Mouse (Mus musculus) embryonic facial prominence, embryonic 10.5 days (tissue): ENCODE measurements around the gene Nt5dc2. TPM values are rescaled to one million over a fixed set of nuclear protein-coding genes. Genes with fewer than 3 reads are reported as not detected.

Source experiments
- DNase-seq: peaks from one replicate; pipeline ENCODE4 v3.0.0-alpha.2; 2017; ENCODE audit warnings: low spot score
- H3K27ac ChIP-seq: fragments of 300-500 bp; sonication (generic); replicated peaks from 2 replicates; pipeline ENCODE4 v1.5.1; 2016; ENCODE audit warnings: mild to moderate bottlenecking
- H3K27me3 ChIP-seq: fragments of 300-500 bp; sonication (generic); replicated peaks from 2 replicates; pipeline ENCODE4 v1.6.1; 2016; ENCODE audit warnings: low read depth, mild to moderate bottlenecking; ENCODE audit not compliant: poor library complexity, severe bottlenecking
- H3K36me3 ChIP-seq: fragments of 300-500 bp; sonication (generic); replicated peaks from 2 replicates; pipeline ENCODE4 v1.6.1; 2016; ENCODE audit warnings: mild to moderate bottlenecking, moderate library complexity
- H3K4me1 ChIP-seq: fragments of 300-500 bp; sonication (generic); 2 replicates; pipeline ENCODE4 v1.6.1; 2016
- H3K4me3 ChIP-seq: fragments of 300-500 bp; sonication (generic); 2 replicates; pipeline ENCODE4 v1.5.1; 2016; ENCODE audit warnings: mild to moderate bottlenecking, moderate library complexity
- H3K9me3 ChIP-seq: fragments of 300-500 bp; sonication (generic); 2 replicates; pipeline ENCODE4 v1.6.1; 2016; ENCODE audit warnings: mild to moderate bottlenecking
- WGBS: fragments of 180-500 bp; shearing (Covaris S2); methylation state at CpG from one replicate; pipeline ENCODE4 v1.1.7; 2016; 5-methylcytosine and 5-hydroxymethylcytosine counted together
- polyA plus RNA-seq: library from polyadenylated mRNA; unstranded; fragments of >200 nt; fragmentation: Nextera tagmentation; extraction: Ambion mirVana; gene quantifications from 2 replicates; pipeline ENCODE4 v1.2.1, GENCODE M21; 2016

The Nt5dc2 gene
- polyA plus RNA-seq, 1 experiment from 2014 or later: 589 TPM

DNA sequence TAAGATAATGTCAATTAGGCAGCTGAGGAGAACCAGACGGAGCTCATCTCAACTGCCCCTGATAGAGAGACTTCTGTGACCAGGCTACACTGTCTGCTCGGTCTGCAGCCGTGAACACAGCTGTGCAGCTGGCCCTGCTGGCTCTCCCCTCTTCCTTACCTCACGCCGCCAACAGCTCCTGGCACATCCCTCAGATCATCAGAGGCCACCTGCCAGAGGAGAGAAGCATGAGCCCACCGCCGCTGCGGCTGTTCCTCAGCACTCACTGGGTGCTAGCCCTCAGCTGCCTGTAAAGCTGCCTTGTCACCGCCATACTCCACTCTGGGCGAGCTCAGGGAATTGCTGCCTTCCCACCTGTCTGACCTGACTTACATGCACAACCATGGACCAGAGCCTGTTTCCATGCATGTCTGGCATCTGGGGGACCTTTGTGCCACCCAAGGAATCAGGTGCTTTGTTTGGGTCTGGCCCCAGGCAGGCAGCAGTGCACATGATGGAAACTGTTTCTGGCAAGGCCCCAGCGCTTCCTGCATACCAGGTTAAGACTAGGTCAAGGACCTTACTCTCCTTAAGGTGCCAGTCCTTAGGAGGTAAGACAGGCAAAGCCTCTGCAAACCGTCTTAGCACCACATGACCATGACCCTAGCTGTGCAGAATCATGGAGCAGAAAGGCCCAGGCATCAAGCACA, 49.0 kb downstream of the Nt5dc2 start:
- no peaks in the 10 kb centered on the region for H3K4me1 ChIP-seq
- H3K27me3 ChIP-seq: no peaks in the 10 kb centered on the region
- H3K27ac ChIP-seq: no peak overlapping the region
- H3K36me3 ChIP-seq: peaks cover 99% of the 10 kb centered on the region
- no peaks in the 10 kb centered on the region for H3K9me3 ChIP-seq
- no peak overlapping the region for H3K4me3 ChIP-seq
- 94% methylated on average over 12 of the region's 12 CpGs for WGBS
- DNase-seq: no peak

- H3K27ac ChIP-seq: no peak overlapping the region
- no peak overlapping the region for H3K4me3 ChIP-seq
- H3K4me1 ChIP-seq: no peaks in the 10 kb centered on the region
- peaks cover 99% of the 10 kb centered on the region for H3K36me3 ChIP-seq
- no peaks in the 10 kb centered on the region for H3K27me3 ChIP-seq
- no peak for DNase-seq
- no peaks in the 10 kb centered on the region for H3K9me3 ChIP-seq
- WGBS: 87% methylated on average over 4 of the region's 4 CpGs
Measured at GRCm38 (mm10) chr14:31181512-31181911, 50.7 kb downstream of the Nt5dc2 start.

DNA sequence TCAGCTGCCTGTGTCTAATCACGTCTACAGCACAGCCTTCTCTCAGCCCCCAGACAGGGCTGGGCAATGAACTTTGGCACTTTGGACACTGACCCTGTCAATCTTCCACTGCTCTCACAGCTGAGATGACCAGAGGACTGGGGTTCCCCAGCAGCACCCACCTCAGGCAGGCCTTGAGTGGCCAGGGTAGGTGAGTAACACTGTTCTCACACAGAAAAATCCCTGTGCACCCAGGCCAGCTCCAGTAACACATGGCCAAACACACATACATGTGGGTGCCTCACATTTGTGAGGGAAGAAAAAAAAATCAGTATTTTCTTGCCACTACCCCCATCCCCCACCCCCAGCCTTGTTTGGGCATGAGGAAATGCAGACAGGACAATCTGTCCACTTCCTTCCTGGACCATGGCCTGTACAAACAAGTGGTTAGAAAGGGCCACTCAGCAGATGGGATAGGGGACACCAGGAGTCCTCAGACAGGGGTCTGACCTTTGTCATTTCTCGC, 52.0 kb downstream of the Nt5dc2 start:
- H3K27ac ChIP-seq: no peak overlapping the region
- WGBS: 67% methylated on average over 2 of the region's 2 CpGs
- H3K27me3 ChIP-seq: no peaks in the 10 kb centered on the region
- no peaks in the 10 kb centered on the region for H3K4me1 ChIP-seq
- no peaks in the 10 kb centered on the region for H3K9me3 ChIP-seq
- DNase-seq: no peak
- H3K36me3 ChIP-seq: peaks cover 99% of the 10 kb centered on the region
- H3K4me3 ChIP-seq: no peak overlapping the region

DNA sequence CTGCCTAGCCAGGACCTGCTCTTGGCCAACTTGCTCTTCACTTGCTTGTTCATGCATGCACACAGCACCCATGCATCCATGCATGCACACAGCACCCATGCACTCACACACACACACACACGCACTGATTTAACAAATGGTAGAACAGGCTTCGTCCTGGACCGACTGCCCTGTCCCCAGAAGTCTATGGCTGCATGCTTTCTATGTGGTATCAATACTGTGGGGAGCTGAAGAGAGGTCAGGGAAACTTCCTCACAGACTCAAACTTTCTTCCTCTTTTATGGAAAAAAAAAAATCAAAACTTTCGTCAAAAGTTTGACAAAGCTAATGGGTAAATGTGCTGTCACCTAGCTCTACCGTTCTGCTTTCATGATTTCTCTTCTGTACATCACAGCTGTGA, 52.7 kb downstream of the Nt5dc2 start:
- no peaks in the 10 kb centered on the region for H3K4me1 ChIP-seq
- H3K27me3 ChIP-seq: no peaks in the 10 kb centered on the region
- DNase-seq: no peak
- H3K27ac ChIP-seq: no peak overlapping the region
- H3K36me3 ChIP-seq: peaks cover 100% of the 10 kb centered on the region
- 92% methylated on average over 5 of the region's 5 CpGs for WGBS
- H3K9me3 ChIP-seq: no peaks in the 10 kb centered on the region
- no peak overlapping the region for H3K4me3 ChIP-seq

DNA sequence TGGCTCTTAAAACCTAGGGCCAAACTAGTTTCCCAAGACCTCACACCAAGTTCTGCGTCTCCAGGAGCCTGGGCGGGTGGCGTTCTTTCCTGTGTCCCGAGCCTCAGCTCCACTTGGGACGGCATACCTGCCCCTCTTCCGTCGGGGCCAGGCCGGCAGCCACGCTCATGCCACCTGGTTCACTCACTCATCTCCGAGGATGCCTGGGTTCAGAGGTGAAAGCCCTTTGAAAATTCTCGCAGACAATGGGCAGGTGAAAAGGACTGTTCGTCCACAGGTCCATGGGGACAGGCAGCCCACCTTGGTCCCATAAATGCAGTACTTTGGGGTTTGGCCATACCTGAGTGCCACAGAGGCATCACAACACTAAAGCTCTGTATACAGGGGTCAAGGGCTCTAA, 53.3 kb downstream of the Nt5dc2 start:
- Histone ChIP-seq H3K4me1 (no peaks in the 10 kb centered on the region), H3K27me3 (no peaks in the 10 kb centered on the region), H3K27ac (no peak overlapping the region), H3K4me3 (no peak overlapping the region), H3K36me3 (peaks cover 100% of the 10 kb centered on the region), H3K9me3 (no peaks in the 10 kb centered on the region)
- WGBS: 92% methylated on average over 12 of the region's 12 CpGs
- no peak for DNase-seq

- DNase-seq: no peak
- Histone ChIP-seq H3K27ac (no peak overlapping the region), H3K9me3 (no peaks in the 10 kb centered on the region), H3K36me3 (peaks cover 100% of the 10 kb centered on the region), H3K4me3 (no peak overlapping the region), H3K4me1 (no peaks in the 10 kb centered on the region), H3K27me3 (no peaks in the 10 kb centered on the region)
- 92% methylated on average over 4 of the region's 4 CpGs for WGBS
Measured at GRCm38 (mm10) chr14:31186656-31187055, 55.8 kb downstream of the Nt5dc2 start.

Other genes starting within 250 kb of the Nt5dc2 start
- gene Itih4, start 244.6 kb upstream of the Nt5dc2 start, polyA plus RNA-seq: not detected in 2 replicates
- 0.36 TPM in 1 of 2 replicates, not detected in the other for gene Itih3, start 207.3 kb upstream of the Nt5dc2 start, polyA plus RNA-seq
- not detected in 2 replicates for gene Itih1, start 187.8 kb upstream of the Nt5dc2 start, polyA plus RNA-seq
- gene Nek4, start 179.7 kb upstream of the Nt5dc2 start, polyA plus RNA-seq: 20.2 and 22.1 TPM in 2 replicates
- 37.0 and 40.2 TPM in 2 replicates for gene Glt8d1, start 129.7 kb upstream of the Nt5dc2 start, polyA plus RNA-seq
- gene Spcs1, start 129.4 kb upstream of the Nt5dc2 start, polyA plus RNA-seq: 255 and 262 TPM in 2 replicates
- 153 and 163 TPM in 2 replicates for gene Pbrm1, start 111.9 kb upstream of the Nt5dc2 start, polyA plus RNA-seq
- gene Gnl3, start 111.9 kb upstream of the Nt5dc2 start, polyA plus RNA-seq: 149 and 151 TPM in 2 replicates
- 62.3 and 63.3 TPM in 2 replicates for gene Smim4, start 2.1 kb upstream of the Nt5dc2 start, polyA plus RNA-seq
- 21.0 and 22.3 TPM in 2 replicates for gene Stab1, start 37.6 kb downstream of the Nt5dc2 start, polyA plus RNA-seq
- gene Tnnc1, start 77.3 kb downstream of the Nt5dc2 start, polyA plus RNA-seq: 3.0 and 6.2 TPM in 2 replicates
- 476 and 493 TPM in 2 replicates for gene Nisch, start 85.9 kb downstream of the Nt5dc2 start, polyA plus RNA-seq
- gene Sema3g, start 86.8 kb downstream of the Nt5dc2 start, polyA plus RNA-seq: 0.76 and 0.79 TPM in 2 replicates
- 12.0 and 12.8 TPM in 2 replicates for gene Phf7, start 120.3 kb downstream of the Nt5dc2 start, polyA plus RNA-seq
- gene Bap1, start 120.4 kb downstream of the Nt5dc2 start, polyA plus RNA-seq: 139 and 144 TPM in 2 replicates
- 4.7 and 5.0 TPM in 2 replicates for gene Dnah1, start 192.8 kb downstream of the Nt5dc2 start, polyA plus RNA-seq
- 28.3 TPM in 2 replicates for gene Capn7, start 205.6 kb downstream of the Nt5dc2 start, polyA plus RNA-seq